Mouse (Mus musculus) erythroblast, embryonic 14.5 days (primary cell): ENCODE results near the gene Brsk2.

Source experiments
- GATA1 ChIP-seq: IDR thresholded peaks from 2 replicates; pipeline ENCODE4 v1.6.1; 2012; ENCODE audit warnings: low read length, inconsistent platforms, mixed read lengths
- TAL1 ChIP-seq: IDR thresholded peaks from 3 replicates; pipeline ENCODE4 v1.6.1; 2012; ENCODE audit warnings: low read length, inconsistent platforms, mixed read lengths

DNA sequence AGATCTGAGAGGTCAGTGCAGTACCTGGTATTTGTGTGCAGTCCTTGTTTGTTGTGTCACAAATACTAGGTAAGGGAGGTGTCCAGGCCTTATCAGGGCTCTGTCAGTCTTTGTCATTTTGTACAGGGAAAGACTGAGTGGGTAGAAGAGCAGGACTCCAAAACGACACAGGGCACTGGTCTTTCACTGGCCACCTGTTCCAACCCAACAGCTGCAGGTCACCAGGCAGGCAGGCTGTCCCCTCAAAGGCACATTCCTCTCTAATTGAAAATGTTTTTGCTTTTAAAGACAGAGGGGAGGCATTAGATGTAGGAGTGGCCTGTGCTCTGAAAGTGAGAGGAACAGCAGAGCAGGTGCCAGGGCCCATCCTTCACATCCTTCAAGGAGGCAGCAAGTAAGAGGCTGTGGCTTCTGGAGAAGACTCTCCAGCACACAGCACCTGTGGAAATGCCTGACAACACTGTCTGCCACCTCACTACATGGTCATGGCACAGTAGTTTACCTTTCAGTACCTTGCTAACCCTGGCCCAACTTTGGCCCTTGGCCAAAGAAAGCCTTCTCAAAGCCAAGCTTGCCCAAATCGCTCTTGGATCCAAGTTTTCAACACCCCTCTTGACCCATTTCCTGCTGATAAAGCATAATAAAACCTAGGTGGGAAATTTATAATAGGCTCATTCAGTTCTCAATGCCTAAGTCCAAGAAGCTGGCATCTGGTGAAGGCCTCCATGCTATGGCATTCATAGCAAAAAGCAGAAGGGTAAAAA is 85.7 kb downstream of the Brsk2 start:
- no peak for TF ChIP-seq GATA1
- TF ChIP-seq TAL1 = no peak
